Mouse (Mus musculus): ENCODE measurements at regions not wholly inside any gene's neighbourhood (a gene's known extent, or its start where the extent isn't known, plus 50 kb on each side); places are given as distances from the start of the nearest gene placed in this dataset.
A peak's percentile ranks its signal among the peaks of the same experiment; 100 is the strongest.

- no peak for ATAC-seq (replicated peaks; ENCODE audit: insufficient number of reproducible peaks, low FRiP score, low TSS enrichment)
- Histone ChIP-seq H3K9me3 (replicated peaks; ENCODE audit: control insufficient read depth, low read length) (no peaks in the 10 kb centered on the region), H3K27ac (ENCODE audit: low read depth, low read length) (no peak overlapping the region), H3K9ac (ENCODE audit: low read depth, low read length) (no peak overlapping the region), H3K36me3 (ENCODE audit: control insufficient read depth, insufficient read depth, low read length) (no peaks in the 10 kb centered on the region), H3K27me3 (ENCODE audit: control insufficient read depth, insufficient read depth, low read length) (no peaks in the 10 kb centered on the region), H3K4me3 (ENCODE audit: low read depth, low read length) (no peak overlapping the region), H3K4me2 (no peak overlapping the region), H3K4me1 (ENCODE audit: control insufficient read depth, insufficient read depth, low read length) (no peaks in the 10 kb centered on the region)
- 81% methylated on average over 4 of the region's 4 CpGs for WGBS (ENCODE audit: insufficient replicate concordance)
Observed at GRCm38 (mm10) chr5:39311211-39311610, 434.6 kb upstream of the Clnk start.

DNA sequence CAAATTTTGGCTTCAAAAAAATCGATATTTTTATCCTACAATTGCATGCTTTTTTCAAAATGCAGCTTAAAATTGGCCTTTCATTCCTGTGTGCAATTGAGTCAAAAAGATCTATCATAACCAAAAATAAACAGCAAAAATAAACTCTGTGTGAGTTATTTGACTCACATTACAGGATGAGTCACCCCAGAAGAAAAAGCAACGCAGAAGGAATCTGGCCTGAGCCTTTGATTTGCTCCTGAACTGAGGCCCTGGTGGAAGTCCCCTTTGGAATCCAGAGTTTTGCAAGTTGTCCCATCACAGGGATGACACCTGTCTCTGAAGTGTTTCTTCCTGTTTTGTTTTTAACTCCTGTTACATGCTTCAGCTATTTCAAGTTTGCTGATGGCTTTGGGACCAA lies 429.2 kb upstream of the Clnk start:
- H3K4me3 ChIP-seq (ENCODE audit: low read depth, low read length), result no peak overlapping the region
- WGBS (ENCODE audit: insufficient replicate concordance), result 53% methylated on average over 2 of the region's 2 CpGs
- H3K4me2 ChIP-seq, result no peak overlapping the region
- H3K27ac ChIP-seq (ENCODE audit: low read depth, low read length), result no peak overlapping the region
- no peaks in the 10 kb centered on the region for H3K27me3 ChIP-seq (ENCODE audit: control insufficient read depth, insufficient read depth, low read length)
- ATAC-seq (replicated peaks; ENCODE audit: insufficient number of reproducible peaks, low FRiP score, low TSS enrichment), result no peak
- no peaks in the 10 kb centered on the region for H3K9me3 ChIP-seq (replicated peaks; ENCODE audit: control insufficient read depth, low read length)
- no peak overlapping the region for H3K9ac ChIP-seq (ENCODE audit: low read depth, low read length)
- no peaks in the 10 kb centered on the region for H3K36me3 ChIP-seq (ENCODE audit: control insufficient read depth, insufficient read depth, low read length)
- no peaks in the 10 kb centered on the region for H3K4me1 ChIP-seq (ENCODE audit: control insufficient read depth, insufficient read depth, low read length)

DNA sequence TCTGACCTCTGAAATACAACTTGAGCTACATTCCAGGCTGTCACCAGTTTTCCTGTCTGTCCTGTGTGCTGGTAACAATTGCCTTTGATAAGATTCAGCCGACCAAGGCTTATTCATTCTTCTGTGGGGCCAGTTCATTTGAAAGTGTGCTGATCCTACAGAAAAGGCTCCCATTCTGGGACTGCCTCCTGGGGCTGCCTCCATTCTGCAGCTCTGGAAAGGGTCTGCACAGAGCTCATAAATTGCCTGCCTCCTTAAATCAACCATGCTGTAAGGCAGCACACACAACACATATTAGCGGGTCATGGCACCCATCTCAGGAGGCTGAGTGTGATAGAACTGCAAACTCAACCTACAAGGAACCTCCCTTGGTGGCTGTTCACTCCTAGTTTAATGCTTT lies 416.2 kb upstream of the Clnk start:
- ATAC-seq (replicated peaks; ENCODE audit: insufficient number of reproducible peaks, low FRiP score, low TSS enrichment), result 0 out of 2 replicates have a peak, but pooled peaks have one; percentile 35
- no peak overlapping the region for H3K4me3 ChIP-seq (ENCODE audit: low read depth, low read length)
- H3K4me1 ChIP-seq (ENCODE audit: control insufficient read depth, insufficient read depth, low read length), result no peaks in the 10 kb centered on the region
- no peaks in the 10 kb centered on the region for H3K9me3 ChIP-seq (replicated peaks; ENCODE audit: control insufficient read depth, low read length)
- no peaks in the 10 kb centered on the region for H3K27me3 ChIP-seq (ENCODE audit: control insufficient read depth, insufficient read depth, low read length)
- no peaks in the 10 kb centered on the region for H3K36me3 ChIP-seq (ENCODE audit: control insufficient read depth, insufficient read depth, low read length)
- WGBS (ENCODE audit: insufficient replicate concordance), result 40% methylated on average over 2 of the region's 2 CpGs
- H3K4me2 ChIP-seq, result no peak overlapping the region
- H3K27ac ChIP-seq (ENCODE audit: low read depth, low read length), result no peak overlapping the region
- H3K9ac ChIP-seq (ENCODE audit: low read depth, low read length), result no peak overlapping the region

DNA sequence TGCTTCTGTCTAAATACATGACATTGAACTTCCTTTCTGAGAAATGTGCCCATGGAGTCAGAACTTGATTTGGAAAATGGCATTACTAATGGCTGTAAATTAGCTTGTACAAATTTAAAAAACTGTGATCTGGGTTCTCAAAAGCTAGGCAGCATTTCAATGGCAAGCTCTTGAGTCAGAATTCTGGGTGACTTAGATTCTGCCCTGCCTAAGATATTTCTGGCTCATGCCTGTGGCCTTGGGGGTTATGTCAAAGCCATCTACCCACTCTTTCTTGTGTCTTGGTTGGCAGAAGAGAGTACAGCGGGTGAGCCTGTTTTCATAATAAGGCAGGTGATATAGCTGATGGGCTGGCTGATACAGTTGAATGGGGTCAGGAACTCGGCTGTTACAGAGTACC lies 404.4 kb upstream of the Clnk start:
- no peaks in the 10 kb centered on the region for H3K9me3 ChIP-seq (replicated peaks; ENCODE audit: control insufficient read depth, low read length)
- ATAC-seq (replicated peaks; ENCODE audit: insufficient number of reproducible peaks, low FRiP score, low TSS enrichment), result no peak
- H3K36me3 ChIP-seq (ENCODE audit: control insufficient read depth, insufficient read depth, low read length), result no peaks in the 10 kb centered on the region
- no peak overlapping the region for H3K27ac ChIP-seq (ENCODE audit: low read depth, low read length)
- H3K4me1 ChIP-seq (ENCODE audit: control insufficient read depth, insufficient read depth, low read length), result no peaks in the 10 kb centered on the region
- 75% methylated on average over 2 of the region's 2 CpGs for WGBS (ENCODE audit: insufficient replicate concordance)
- no peak overlapping the region for H3K9ac ChIP-seq (ENCODE audit: low read depth, low read length)
- H3K4me2 ChIP-seq, result no peak overlapping the region
- H3K27me3 ChIP-seq (ENCODE audit: control insufficient read depth, insufficient read depth, low read length), result no peaks in the 10 kb centered on the region
- no peak overlapping the region for H3K4me3 ChIP-seq (ENCODE audit: low read depth, low read length)

GRCm38 (mm10) chr5:39273710-39274385 lies 397.2 kb upstream of the Clnk start:
- H3K9ac ChIP-seq (ENCODE audit: low read depth, low read length), result no peak overlapping the region
- ATAC-seq (replicated peaks; ENCODE audit: insufficient number of reproducible peaks, low FRiP score, low TSS enrichment), result no peak
- no peaks in the 10 kb centered on the region for H3K36me3 ChIP-seq (ENCODE audit: control insufficient read depth, insufficient read depth, low read length)
- H3K9me3 ChIP-seq (replicated peaks; ENCODE audit: control insufficient read depth, low read length), result no peaks in the 10 kb centered on the region
- H3K27ac ChIP-seq (ENCODE audit: low read depth, low read length), result no peak overlapping the region
- WGBS (ENCODE audit: insufficient replicate concordance), result 54% methylated on average over 4 of the region's 4 CpGs
- H3K4me3 ChIP-seq (ENCODE audit: low read depth, low read length), result no peak overlapping the region
- peaks cover 4% of the 10 kb centered on the region; the same call in 1 of the 2 replicates for H3K4me1 ChIP-seq (ENCODE audit: control insufficient read depth, insufficient read depth, low read length)
- H3K27me3 ChIP-seq (ENCODE audit: control insufficient read depth, insufficient read depth, low read length), result no peaks in the 10 kb centered on the region
- H3K4me2 ChIP-seq, result no peak overlapping the region

GRCm38 (mm10) chr5:39267106-39267505 lies 390.5 kb upstream of the Clnk start:
- WGBS (ENCODE audit: insufficient replicate concordance), result 88% methylated on average over 1 of the region's 1 CpGs
- no peaks in the 10 kb centered on the region for H3K27me3 ChIP-seq (ENCODE audit: control insufficient read depth, insufficient read depth, low read length)
- ATAC-seq (replicated peaks; ENCODE audit: insufficient number of reproducible peaks, low FRiP score, low TSS enrichment), result no peak

GRCm38 (mm10) chr5:39260721-39261190 lies 384.1 kb upstream of the Clnk start:
- H3K9ac ChIP-seq (ENCODE audit: low read depth, low read length), result no peak overlapping the region
- 71% methylated on average over 1 of the region's 1 CpGs for WGBS (ENCODE audit: insufficient replicate concordance)

More at GRCm38 (mm10) chr5:39267106-39267505, 390.5 kb upstream of the Clnk start:
- no peaks in the 10 kb centered on the region for H3K9me3 ChIP-seq (replicated peaks; ENCODE audit: control insufficient read depth, low read length)
- H3K36me3 ChIP-seq (ENCODE audit: control insufficient read depth, insufficient read depth, low read length), result no peaks in the 10 kb centered on the region
- H3K4me3 ChIP-seq (ENCODE audit: low read depth, low read length), result no peak overlapping the region
- H3K27ac ChIP-seq (ENCODE audit: low read depth, low read length), result no peak overlapping the region
- H3K9ac ChIP-seq (ENCODE audit: low read depth, low read length), result no peak overlapping the region
- no peaks in the 10 kb centered on the region for H3K4me1 ChIP-seq (ENCODE audit: control insufficient read depth, insufficient read depth, low read length)
- no peak overlapping the region for H3K4me2 ChIP-seq

DNA sequence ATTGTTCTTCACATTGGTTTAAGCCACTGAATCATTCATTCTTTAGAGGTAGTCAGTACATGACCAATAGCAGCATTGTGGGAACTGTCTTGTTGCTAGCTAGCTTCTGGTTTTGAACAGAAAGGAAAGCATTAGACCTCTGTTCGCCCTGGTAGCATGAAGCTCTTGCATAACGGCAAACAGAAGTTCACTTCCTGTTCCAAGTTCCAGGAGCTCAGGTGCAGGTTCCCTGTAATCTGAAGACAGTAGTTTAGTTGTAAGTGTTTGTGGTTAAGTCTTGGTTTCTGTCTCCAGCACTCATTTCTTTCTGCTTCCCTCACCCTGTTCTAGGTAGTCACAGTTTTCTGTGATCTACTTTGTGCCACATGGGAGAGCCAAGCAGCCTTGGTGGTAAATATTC lies 381.1 kb upstream of the Clnk start:
- 74% methylated on average over 2 of the region's 2 CpGs for WGBS (ENCODE audit: insufficient replicate concordance)
- Histone ChIP-seq H3K4me3 (ENCODE audit: low read depth, low read length) (no peak overlapping the region), H3K4me1 (ENCODE audit: control insufficient read depth, insufficient read depth, low read length) (no peaks in the 10 kb centered on the region), H3K27ac (ENCODE audit: low read depth, low read length) (no peak overlapping the region), H3K9me3 (replicated peaks; ENCODE audit: control insufficient read depth, low read length) (no peaks in the 10 kb centered on the region), H3K9ac (ENCODE audit: low read depth, low read length) (no peak overlapping the region), H3K36me3 (ENCODE audit: control insufficient read depth, insufficient read depth, low read length) (no peaks in the 10 kb centered on the region), H3K27me3 (ENCODE audit: control insufficient read depth, insufficient read depth, low read length) (no peaks in the 10 kb centered on the region), H3K4me2 (no peak overlapping the region)
- no peak for ATAC-seq (replicated peaks; ENCODE audit: insufficient number of reproducible peaks, low FRiP score, low TSS enrichment)

More at GRCm38 (mm10) chr5:39260721-39261190, 384.1 kb upstream of the Clnk start:
- H3K9me3 ChIP-seq (replicated peaks; ENCODE audit: control insufficient read depth, low read length), result no peaks in the 10 kb centered on the region
- H3K27ac ChIP-seq (ENCODE audit: low read depth, low read length), result no peak overlapping the region
- H3K36me3 ChIP-seq (ENCODE audit: control insufficient read depth, insufficient read depth, low read length), result no peaks in the 10 kb centered on the region
- H3K27me3 ChIP-seq (ENCODE audit: control insufficient read depth, insufficient read depth, low read length), result no peaks in the 10 kb centered on the region
- H3K4me2 ChIP-seq, result no peak overlapping the region
- no peaks in the 10 kb centered on the region for H3K4me1 ChIP-seq (ENCODE audit: control insufficient read depth, insufficient read depth, low read length)
- ATAC-seq (replicated peaks; ENCODE audit: insufficient number of reproducible peaks, low FRiP score, low TSS enrichment), result no peak
- no peak overlapping the region for H3K4me3 ChIP-seq (ENCODE audit: low read depth, low read length)

- Histone ChIP-seq H3K27ac (ENCODE audit: low read depth, low read length) (no peak overlapping the region), H3K4me2 (no peak overlapping the region), H3K4me3 (ENCODE audit: low read depth, low read length) (no peak overlapping the region), H3K9me3 (replicated peaks; ENCODE audit: control insufficient read depth, low read length) (no peaks in the 10 kb centered on the region), H3K9ac (ENCODE audit: low read depth, low read length) (no peak overlapping the region), H3K36me3 (ENCODE audit: control insufficient read depth, insufficient read depth, low read length) (no peaks in the 10 kb centered on the region), H3K4me1 (ENCODE audit: control insufficient read depth, insufficient read depth, low read length) (no peaks in the 10 kb centered on the region), H3K27me3 (ENCODE audit: control insufficient read depth, insufficient read depth, low read length) (no peaks in the 10 kb centered on the region)
- ATAC-seq (replicated peaks; ENCODE audit: insufficient number of reproducible peaks, low FRiP score, low TSS enrichment), result no peak
- WGBS (ENCODE audit: insufficient replicate concordance), result 37% methylated on average over 3 of the region's 3 CpGs
Observed at GRCm38 (mm10) chr5:39252206-39252605, 375.6 kb upstream of the Clnk start.
